Mouse (Mus musculus) embryonic fibroblast, embryonic 13.5 days (primary cell): ENCODE data around the gene Asic1.

Source experiments
- CTCF ChIP-seq: IDR thresholded peaks from 2 replicates; pipeline ENCODE4 v1.5.1; 2011; ENCODE audit warnings: mild to moderate bottlenecking, control low read depth, low read length, moderate library complexity, borderline replicate concordance; ENCODE audit not compliant: insufficient read depth
- POLR2A ChIP-seq: IDR thresholded peaks from 2 replicates; pipeline ENCODE4 v1.6.1; 2011; ENCODE audit warnings: low read depth, mild to moderate bottlenecking, control low read depth, low read length, moderate library complexity

- TF ChIP-seq CTCF (no peak), POLR2A (no peak)
Observed at GRCm38 (mm10) chr15:99677089-99677488, 6.9 kb downstream of the Asic1 start.
